Mouse (Mus musculus) bone marrow macrophage, adult 2 months (primary cell): Measurements from ENCODE around the gene Fkbp3. TPM values are rescaled to one million over a fixed set of nuclear protein-coding genes. Genes with fewer than 3 reads are reported as not detected.

Experiments used
- H3K27ac ChIP-seq: 2 replicates; pipeline ENCODE4 v1.5.1; 2012; ENCODE audit warnings: low read depth, low read length; ENCODE audit not compliant: insufficient read depth
- H3K4me1 ChIP-seq: 2 replicates; pipeline ENCODE4 v1.6.1; 2012; ENCODE audit warnings: low read length; ENCODE audit not compliant: control insufficient read depth, insufficient read depth
- H3K4me3 ChIP-seq: 2 replicates; pipeline ENCODE4 v1.5.1; 2012; ENCODE audit warnings: mild to moderate bottlenecking, low read length, moderate library complexity; ENCODE audit not compliant: insufficient read depth
- CTCF ChIP-seq: IDR thresholded peaks from 2 replicates; pipeline ENCODE4 v1.5.1; 2012; ENCODE audit warnings: low read depth, mild to moderate bottlenecking, low read length, moderate library complexity
- POLR2A ChIP-seq: IDR thresholded peaks from 2 replicates; pipeline ENCODE4 v1.6.1; 2012; ENCODE audit warnings: mild to moderate bottlenecking, low read depth, low read length, borderline replicate concordance
- polyA plus RNA-seq: library from polyadenylated mRNA; stranded (reverse); fragments of >200 nt; gene quantifications from 2 replicates; pipeline ENCODE4 v1.2.4, GENCODE M21; 2012; ENCODE audit not compliant: missing spikeins, insufficient read depth, insufficient read length

Gene Fkbp3
- polyA plus RNA-seq, 1 experiment, result 74.3 TPM

DNA sequence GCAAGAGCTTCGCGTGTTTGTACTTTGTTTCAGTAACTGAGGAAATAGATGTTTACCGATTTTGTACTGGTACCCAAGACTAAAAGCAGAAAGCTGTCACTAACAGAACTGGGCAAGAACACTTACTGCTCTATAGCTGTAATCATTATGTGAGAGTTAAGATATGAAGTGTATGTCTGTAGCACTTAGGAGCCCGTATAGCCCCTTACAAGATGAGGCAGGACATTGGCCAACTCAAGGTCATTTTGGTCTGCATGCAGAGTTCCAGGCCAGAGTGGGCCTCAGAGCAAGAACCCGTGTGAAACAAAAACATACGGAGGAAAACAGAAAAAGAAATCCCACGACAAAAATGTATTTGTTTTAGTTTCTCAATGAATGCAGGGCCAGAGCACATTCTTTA lies 844 bp upstream of the Fkbp3 start:
- H3K4me3 ChIP-seq, result peak overlapping the region; percentile 98
- TF ChIP-seq CTCF, result no peak
- TF ChIP-seq POLR2A, result no peak
- peak overlapping the region; percentile 53 for H3K27ac ChIP-seq
- H3K4me1 ChIP-seq, result peaks cover 4% of the 10 kb centered on the region; the same call in 1 of the 2 replicates

- H3K27ac ChIP-seq, result peak overlapping the region; percentile 72
- H3K4me1 ChIP-seq, result peaks cover 11% of the 10 kb centered on the region
- H3K4me3 ChIP-seq, result peak overlapping the region; percentile 98
- TF ChIP-seq CTCF (no peak), POLR2A (no peak)
Measured at GRCm38 (mm10) chr12:65072911-65073610, 746 bp downstream of the Fkbp3 start.

GRCm38 (mm10) chr12:65068409-65068808 lies 5.4 kb downstream of the Fkbp3 start:
- Histone ChIP-seq H3K27ac (peak overlapping the region; percentile 48; the same call in 1 of the 2 replicates), H3K4me1 (peaks cover 23% of the 10 kb centered on the region), H3K4me3 (no peak overlapping the region)
- TF ChIP-seq POLR2A (no peak), CTCF (no peak)

DNA sequence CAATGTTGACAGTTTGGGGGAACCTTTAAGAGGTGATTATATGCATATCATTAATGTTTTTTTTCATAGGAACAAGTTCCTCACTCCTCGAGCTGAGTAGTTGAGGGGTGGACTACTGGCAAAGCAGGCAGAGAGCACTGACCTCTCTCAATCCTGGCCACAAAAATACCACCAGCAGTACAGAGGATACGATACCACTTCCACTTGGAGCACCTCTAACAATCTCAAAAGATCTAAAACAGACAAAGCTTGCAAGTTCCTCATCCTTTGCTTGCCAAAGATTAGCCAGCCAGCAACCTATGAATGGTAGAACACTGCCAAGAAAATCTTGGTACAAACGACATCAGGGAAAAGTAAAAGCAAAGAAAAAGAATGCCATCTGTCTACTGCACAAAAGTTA lies 7.6 kb downstream of the Fkbp3 start:
- no peak overlapping the region for H3K4me3 ChIP-seq
- H3K27ac ChIP-seq, result 0 out of 2 replicates have a peak overlapping the region, but pooled peaks have one; percentile 3
- H3K4me1 ChIP-seq, result peaks cover 21% of the 10 kb centered on the region
- TF ChIP-seq POLR2A (no peak), CTCF (no peak)

- TF ChIP-seq POLR2A (no peak), CTCF (no peak)
- Histone ChIP-seq H3K4me1 (peaks cover 21% of the 10 kb centered on the region), H3K27ac (no peak overlapping the region), H3K4me3 (no peak overlapping the region)
Measured at GRCm38 (mm10) chr12:65065241-65065640, 8.6 kb downstream of the Fkbp3 start.

DNA sequence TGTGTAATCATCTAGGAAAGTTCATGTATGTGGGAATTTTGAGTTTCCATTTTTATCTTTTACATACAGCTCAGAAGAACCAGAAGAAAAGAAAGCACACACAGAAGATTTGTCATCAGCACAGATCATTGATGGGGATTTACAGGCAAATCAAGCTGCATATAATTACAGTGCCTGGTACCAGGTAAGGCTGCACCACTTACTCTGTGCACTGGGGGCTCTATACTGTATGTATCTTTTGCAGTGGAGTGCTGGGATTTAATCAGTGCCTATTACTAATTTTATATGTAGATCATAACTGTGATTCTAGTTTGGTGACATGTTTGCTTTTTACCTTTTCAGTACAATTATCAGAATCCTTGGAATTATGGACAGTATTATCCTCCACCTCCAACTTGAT lies 12.7 kb downstream of the Fkbp3 start:
- Histone ChIP-seq H3K4me3 (no peak overlapping the region), H3K4me1 (peaks cover 9% of the 10 kb centered on the region), H3K27ac (no peak overlapping the region)
- no peak for TF ChIP-seq POLR2A
- TF ChIP-seq CTCF, result no peak

DNA sequence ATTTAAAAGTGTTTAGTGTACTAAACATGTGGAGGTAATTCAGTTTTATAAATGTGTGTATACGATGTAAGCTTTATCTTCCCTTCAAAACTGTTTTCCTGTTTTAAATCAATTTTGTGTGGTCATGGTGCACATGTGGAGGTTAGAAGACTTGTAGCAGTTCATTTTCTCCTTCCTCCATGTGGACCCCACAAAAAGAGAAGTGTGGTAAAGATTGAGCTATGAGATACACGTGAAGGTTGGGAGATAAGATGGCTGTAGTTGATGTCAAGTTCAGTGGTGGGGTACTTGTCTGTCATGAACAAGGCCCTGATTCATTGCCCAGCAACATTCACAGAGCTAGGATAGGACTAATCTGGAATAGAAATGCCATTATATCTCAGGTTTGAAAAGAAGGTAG lies 15.6 kb downstream of the Fkbp3 start:
- no peak for TF ChIP-seq CTCF
- no peak for TF ChIP-seq POLR2A
- no peak overlapping the region for H3K27ac ChIP-seq
- no peaks in the 10 kb centered on the region for H3K4me1 ChIP-seq
- H3K4me3 ChIP-seq, result no peak overlapping the region

GRCm38 (mm10) chr12:65048799-65049198 lies 25.0 kb downstream of the Fkbp3 start:
- Histone ChIP-seq H3K4me1 (peaks cover 4% of the 10 kb centered on the region; the same call in 1 of the 2 replicates), H3K27ac (no peak overlapping the region), H3K4me3 (no peak overlapping the region)
- TF ChIP-seq CTCF, result no peak
- TF ChIP-seq POLR2A, result no peak

DNA sequence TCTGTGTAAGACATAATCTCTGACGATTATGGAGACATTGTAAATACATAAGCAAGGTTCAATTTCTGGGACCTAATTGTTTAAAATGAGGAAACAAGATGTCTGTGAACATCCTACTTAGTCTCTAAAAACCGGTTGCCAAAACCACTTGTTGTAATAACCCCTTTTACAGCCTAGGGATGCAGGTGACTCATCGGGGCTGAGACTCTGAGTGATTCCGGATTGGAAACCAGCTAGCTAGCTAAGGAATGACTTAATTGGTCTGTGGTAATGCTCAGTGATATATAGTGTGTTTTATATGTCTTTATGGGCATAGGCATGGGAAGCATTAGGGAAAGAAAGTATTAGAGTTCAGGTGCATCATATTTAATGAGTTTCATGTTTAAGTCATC lies 36.3 kb downstream of the Fkbp3 start:
- Histone ChIP-seq H3K4me1 (peaks cover 11% of the 10 kb centered on the region), H3K27ac (no peak overlapping the region), H3K4me3 (peak overlapping the region; percentile 67)
- TF ChIP-seq POLR2A (no peak), CTCF (no peak)

DNA sequence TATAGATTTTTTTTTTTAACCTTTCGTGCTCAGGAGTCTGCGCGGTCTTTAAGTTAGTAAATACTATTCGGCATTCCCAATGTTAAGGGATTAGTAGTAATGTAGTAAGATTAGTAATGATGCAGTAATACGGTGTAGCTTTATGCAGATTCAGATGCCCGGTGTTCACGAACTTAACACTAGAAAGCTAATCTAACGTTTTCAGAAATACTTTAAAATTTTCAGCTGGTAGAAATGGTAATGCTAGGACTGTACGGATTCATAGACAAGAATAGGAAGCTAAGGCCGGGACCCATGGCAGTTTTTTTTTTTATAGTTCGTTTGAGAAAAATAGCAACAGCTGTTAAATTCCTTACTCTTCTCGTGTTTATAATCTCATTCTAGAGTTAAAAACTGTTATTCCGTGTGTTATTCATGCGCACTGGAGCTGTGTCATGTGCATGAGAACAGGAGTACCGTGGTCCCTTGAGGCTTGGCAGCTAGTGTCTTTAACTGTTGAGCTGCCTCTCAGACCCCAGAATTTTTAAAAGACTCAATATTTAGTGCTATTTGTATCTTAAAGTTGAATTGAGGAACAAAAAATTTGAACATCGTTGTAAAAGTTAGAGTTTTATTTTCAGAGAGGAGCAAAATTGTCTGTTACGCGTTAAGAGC lies 36.8 kb downstream of the Fkbp3 start:
- Histone ChIP-seq H3K4me1 (peaks cover 11% of the 10 kb centered on the region), H3K27ac (peak overlapping the region; percentile 46; the same call in 1 of the 2 replicates), H3K4me3 (peak overlapping the region; percentile 100)
- TF ChIP-seq CTCF, result no peak
